Mouse (Mus musculus) hindbrain, embryonic 15.5 days (tissue): ENCODE measurements around the gene Txk. TPM values are rescaled to one million over a fixed set of nuclear protein-coding genes. Genes with fewer than 3 reads are reported as not detected.
A peak's percentile ranks its signal among the peaks of the same experiment; 100 is the strongest.

Source experiments
- ATAC-seq: fragments of 200-750 bp; cut with Nextera tagmentation; 2 replicates; pipeline ENCODE4 v1.8.0; 2017; ENCODE audit warnings: low read depth, moderate number of reproducible peaks, moderate TSS enrichment; ENCODE audit not compliant: low FRiP score
- H3K27ac ChIP-seq: fragments of 300-500 bp; sonication (generic); replicated peaks from 2 replicates; pipeline ENCODE4 v1.5.1; 2015; ENCODE audit warnings: mild to moderate bottlenecking, inconsistent platforms
- H3K27me3 ChIP-seq: fragments of 300-500 bp; sonication (generic); 2 replicates; pipeline ENCODE4 v1.6.1; 2015; ENCODE audit warnings: control low read depth, inconsistent platforms
- H3K36me3 ChIP-seq: fragments of 300-500 bp; sonication (generic); 2 replicates; pipeline ENCODE4 v1.6.1; 2015; ENCODE audit warnings: control low read depth, inconsistent platforms
- H3K4me1 ChIP-seq: fragments of 300-500 bp; sonication (generic); replicated peaks from 2 replicates; pipeline ENCODE4 v1.6.1; 2015; ENCODE audit warnings: control low read depth, inconsistent platforms
- H3K4me2 ChIP-seq: fragments of 300-500 bp; sonication (generic); 2 replicates; pipeline ENCODE4 v1.6.1; 2015; ENCODE audit warnings: moderate library complexity, mild to moderate bottlenecking, inconsistent platforms
- H3K4me3 ChIP-seq: fragments of 300-500 bp; sonication (generic); 2 replicates; pipeline ENCODE4 v1.5.1; 2015; ENCODE audit warnings: mild to moderate bottlenecking, inconsistent platforms
- H3K9ac ChIP-seq: fragments of 300-500 bp; sonication (generic); 2 replicates; pipeline ENCODE4 v1.6.1; 2015; ENCODE audit warnings: inconsistent platforms
- H3K9me3 ChIP-seq: fragments of 300-500 bp; sonication (generic); 2 replicates; pipeline ENCODE4 v1.6.1; 2016; ENCODE audit warnings: control low read depth, inconsistent platforms
- WGBS: fragments of 180-500 bp; shearing (Covaris S2); methylation state at CpG from one replicate; pipeline ENCODE4 v1.1.7; 2015; 5-methylcytosine and 5-hydroxymethylcytosine counted together
- polyA plus RNA-seq: library from polyadenylated mRNA; unstranded; fragments of >200 nt; fragmentation: Nextera tagmentation; extraction: Ambion mirVana; gene quantifications from 2 replicates; pipeline ENCODE4 v1.2.1, GENCODE M21; 2015

Txk gene
- 0.16 and 0.17 TPM in 2 replicates for polyA plus RNA-seq

DNA sequence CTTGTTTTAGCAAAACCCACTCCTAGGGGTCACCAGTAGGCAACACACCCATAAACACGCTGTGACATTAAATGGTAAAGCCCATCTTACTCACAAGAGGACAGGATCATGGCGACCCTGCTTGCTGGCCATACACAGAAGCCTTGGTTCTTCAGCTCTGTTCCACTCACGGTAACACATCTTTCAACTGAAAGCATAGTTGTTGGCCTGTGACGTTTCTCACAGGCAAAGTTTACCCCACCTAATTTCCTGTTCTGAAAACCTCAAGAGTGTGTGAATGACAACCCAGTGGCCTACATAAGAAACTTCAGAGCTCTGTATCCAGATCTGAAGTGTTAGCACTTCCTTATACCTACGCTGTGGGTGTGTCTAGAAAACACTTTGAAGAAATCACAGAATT, at the start of gene Txk:
TSS of gene Txk (minus strand) at position 193 of the 400 bp plus-strand sequence.
- H3K4me1 ChIP-seq, result 0 out of 2 replicates have a peak, but pooled peaks cover under 1% of the 10 kb centered on the region
- H3K9me3 ChIP-seq, result no peaks in the 10 kb centered on the region
- H3K27me3 ChIP-seq, result no peaks in the 10 kb centered on the region
- no peak within 1 kb of the TSS for H3K4me2 ChIP-seq
- 94% methylated on average over 5 of the region's 5 CpGs for WGBS
- no peak within 1 kb of the TSS for H3K9ac ChIP-seq
- no peaks in the 10 kb centered on the region for H3K36me3 ChIP-seq
- no peak for ATAC-seq
- no peak within 1 kb of the TSS for H3K4me3 ChIP-seq
- no peak within 1 kb of the TSS; the same call in 1 of the 2 replicates for H3K27ac ChIP-seq

DNA sequence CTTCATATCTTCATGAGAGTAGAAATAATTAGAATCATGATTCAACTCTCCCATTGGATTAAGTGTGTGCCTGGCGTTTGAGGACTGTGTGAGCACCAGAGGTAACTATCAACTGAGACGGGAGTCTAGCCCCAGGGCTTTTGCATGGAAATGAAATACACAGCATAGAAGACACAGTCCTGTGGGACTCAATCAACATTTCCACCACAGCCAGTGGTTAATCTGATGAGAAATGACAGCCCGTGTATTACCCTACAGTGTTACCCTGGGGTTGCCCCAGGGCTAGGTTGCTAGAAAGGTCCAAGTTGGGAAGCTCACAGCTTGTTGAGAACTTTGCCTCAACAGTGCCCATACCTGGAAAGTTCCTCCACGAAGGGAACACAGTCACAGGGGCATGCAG, 46.0 kb upstream of the Txk start:
- 0 out of 2 replicates have a peak, but pooled peaks cover 7% of the 10 kb centered on the region for H3K4me1 ChIP-seq
- H3K36me3 ChIP-seq, result no peaks in the 10 kb centered on the region
- no peaks in the 10 kb centered on the region for H3K27me3 ChIP-seq
- H3K9me3 ChIP-seq, result no peaks in the 10 kb centered on the region
- no peak overlapping the region for H3K4me2 ChIP-seq
- 68% methylated on average over 4 of the region's 4 CpGs for WGBS
- H3K9ac ChIP-seq, result no peak overlapping the region
- ATAC-seq, result no peak
- H3K27ac ChIP-seq, result no peak overlapping the region
- no peak overlapping the region for H3K4me3 ChIP-seq

DNA sequence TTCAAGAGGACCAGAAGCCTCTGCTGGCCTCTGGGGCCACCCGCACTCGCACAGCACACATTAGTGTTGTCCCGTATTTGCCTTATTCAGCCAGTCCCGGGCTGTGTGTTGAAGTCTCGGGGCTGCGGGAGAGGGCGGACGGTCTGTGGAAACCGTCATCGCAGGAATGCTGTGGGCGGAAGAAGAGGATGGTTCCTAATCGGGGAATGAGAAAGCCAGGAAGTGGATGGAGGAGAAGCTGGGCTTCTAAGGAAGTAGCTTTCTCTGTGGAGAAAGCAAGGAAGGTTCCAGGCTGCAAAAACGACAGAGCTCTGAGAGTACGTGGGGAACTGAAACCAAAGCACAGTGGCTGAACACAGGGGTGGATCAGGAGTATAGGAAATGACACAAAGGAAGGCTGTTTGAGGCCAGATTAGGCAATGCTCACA, 43.6 kb upstream of the Txk start:
- Histone ChIP-seq H3K36me3 (no peaks in the 10 kb centered on the region), H3K4me1 (0 out of 2 replicates have a peak, but pooled peaks cover 7% of the 10 kb centered on the region), H3K4me2 (peak overlapping the region; percentile 25), H3K27me3 (no peaks in the 10 kb centered on the region), H3K9me3 (no peaks in the 10 kb centered on the region), H3K4me3 (no peak overlapping the region), H3K9ac (no peak overlapping the region), H3K27ac (no peak overlapping the region)
- ATAC-seq, result no peak
- WGBS, result 60% methylated on average over 14 of the region's 14 CpGs

DNA sequence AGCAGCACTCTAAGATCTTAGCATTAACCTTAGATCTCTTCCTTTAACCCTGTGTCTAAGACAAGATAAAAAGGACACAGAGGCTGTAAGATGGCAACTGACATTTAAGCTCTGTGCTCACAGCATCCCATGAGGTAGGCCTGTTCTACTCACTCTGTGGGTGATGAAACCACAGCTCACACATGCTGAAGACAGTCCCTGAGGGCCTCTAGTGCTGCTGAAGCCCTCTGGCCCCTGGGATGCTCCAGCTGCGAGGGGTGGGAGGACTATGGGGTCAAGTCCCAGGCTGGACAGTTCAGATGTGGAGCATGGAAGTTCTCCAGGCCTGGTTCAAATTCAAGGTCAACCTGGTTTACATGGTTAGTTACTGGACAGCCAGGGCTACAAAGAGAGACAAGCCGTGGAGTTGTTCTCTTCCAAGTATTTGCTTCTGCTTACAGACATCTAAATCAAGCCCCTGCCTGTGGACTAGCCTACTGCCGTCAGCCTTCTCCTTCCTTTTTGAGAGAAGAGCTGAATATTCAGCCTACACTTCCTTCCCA, 40.8 kb upstream of the Txk start:
- no peak overlapping the region for H3K4me3 ChIP-seq
- no peaks in the 10 kb centered on the region for H3K36me3 ChIP-seq
- WGBS, result 91% methylated on average over 3 of the region's 3 CpGs
- H3K4me1 ChIP-seq, result 0 out of 2 replicates have a peak, but pooled peaks cover 7% of the 10 kb centered on the region
- no peak for ATAC-seq
- no peak overlapping the region for H3K27ac ChIP-seq
- no peak overlapping the region for H3K4me2 ChIP-seq
- no peaks in the 10 kb centered on the region for H3K27me3 ChIP-seq
- H3K9me3 ChIP-seq, result no peaks in the 10 kb centered on the region
- H3K9ac ChIP-seq, result no peak overlapping the region

DNA sequence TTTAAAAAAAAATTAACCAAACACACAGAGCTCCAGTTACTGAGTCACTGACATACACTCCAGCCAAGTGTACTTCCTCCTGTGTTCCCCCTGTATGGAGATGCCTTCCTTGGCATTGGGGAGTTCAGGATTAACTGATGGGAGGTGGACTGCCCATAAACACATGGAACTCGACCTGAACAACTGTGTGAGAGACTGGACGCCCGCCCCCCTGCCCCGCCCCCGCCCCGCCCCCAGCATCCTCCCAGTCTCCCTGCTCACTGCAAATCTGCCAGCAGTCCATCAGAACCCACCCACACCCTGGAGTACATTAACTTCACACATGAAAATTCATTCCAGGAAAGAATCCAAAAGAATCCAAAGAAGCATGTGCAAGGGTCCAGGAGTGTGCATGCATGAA, 39.2 kb upstream of the Txk start:
- Histone ChIP-seq H3K4me2 (no peak overlapping the region), H3K36me3 (no peaks in the 10 kb centered on the region), H3K9me3 (no peaks in the 10 kb centered on the region), H3K9ac (no peak overlapping the region), H3K27ac (no peak overlapping the region), H3K4me3 (no peak overlapping the region), H3K4me1 (0 out of 2 replicates have a peak, but pooled peaks cover 7% of the 10 kb centered on the region), H3K27me3 (no peaks in the 10 kb centered on the region)
- no peak for ATAC-seq
- 34% methylated on average over 6 of the region's 6 CpGs for WGBS

DNA sequence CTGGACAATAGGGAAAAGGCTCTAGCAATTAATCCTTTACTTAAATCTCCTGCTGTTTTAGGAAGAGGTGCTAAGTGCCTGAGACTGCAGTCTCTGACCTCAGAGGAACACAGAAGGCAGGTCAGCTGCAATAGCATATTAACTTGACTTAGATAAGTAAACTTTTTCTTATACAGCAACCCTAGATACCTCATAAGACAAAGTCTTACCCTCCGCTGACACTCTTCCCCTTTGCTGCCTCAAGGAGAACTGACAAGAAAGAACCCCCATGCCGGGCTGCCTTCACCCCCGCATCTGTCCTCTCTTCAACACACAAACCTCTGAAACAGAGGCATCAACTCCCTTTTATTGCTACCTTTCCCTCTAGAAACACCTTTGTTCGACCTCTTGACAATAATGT, 38.8 kb upstream of the Txk start:
- no peaks in the 10 kb centered on the region for H3K27me3 ChIP-seq
- 68% methylated on average over 4 of the region's 4 CpGs for WGBS
- no peak overlapping the region for H3K4me3 ChIP-seq
- H3K9ac ChIP-seq, result no peak overlapping the region
- H3K9me3 ChIP-seq, result no peaks in the 10 kb centered on the region
- 0 out of 2 replicates have a peak, but pooled peaks cover 3% of the 10 kb centered on the region for H3K4me1 ChIP-seq
- no peaks in the 10 kb centered on the region for H3K36me3 ChIP-seq
- H3K4me2 ChIP-seq, result no peak overlapping the region
- H3K27ac ChIP-seq, result no peak overlapping the region
- ATAC-seq, result no peak

DNA sequence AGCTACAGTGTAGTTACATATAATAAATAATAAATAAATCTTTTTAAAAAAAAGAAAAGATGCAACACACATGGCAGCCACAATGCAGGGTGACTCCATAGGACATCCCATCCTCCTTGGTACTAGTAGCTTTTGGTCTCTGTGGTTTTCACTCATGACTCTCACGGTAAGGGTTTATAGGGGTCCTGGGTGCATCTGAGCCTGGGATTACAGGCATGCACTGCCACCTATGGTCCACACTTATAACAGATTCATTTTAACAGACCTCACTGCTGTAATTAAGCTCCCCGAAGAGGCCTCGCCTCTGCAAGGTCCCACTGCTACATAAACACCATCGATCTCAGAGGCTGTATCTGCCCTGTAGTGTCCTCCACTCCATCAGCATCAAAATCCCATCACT, 32.9 kb upstream of the Txk start:
- H3K4me3 ChIP-seq, result no peak overlapping the region
- H3K9me3 ChIP-seq, result no peaks in the 10 kb centered on the region
- H3K27me3 ChIP-seq, result no peaks in the 10 kb centered on the region
- H3K36me3 ChIP-seq, result no peaks in the 10 kb centered on the region
- no peak overlapping the region for H3K4me2 ChIP-seq
- no peak overlapping the region for H3K27ac ChIP-seq
- 66% methylated on average over 4 of the region's 4 CpGs for WGBS
- no peaks in the 10 kb centered on the region for H3K4me1 ChIP-seq
- no peak overlapping the region for H3K9ac ChIP-seq
- ATAC-seq, result no peak

DNA sequence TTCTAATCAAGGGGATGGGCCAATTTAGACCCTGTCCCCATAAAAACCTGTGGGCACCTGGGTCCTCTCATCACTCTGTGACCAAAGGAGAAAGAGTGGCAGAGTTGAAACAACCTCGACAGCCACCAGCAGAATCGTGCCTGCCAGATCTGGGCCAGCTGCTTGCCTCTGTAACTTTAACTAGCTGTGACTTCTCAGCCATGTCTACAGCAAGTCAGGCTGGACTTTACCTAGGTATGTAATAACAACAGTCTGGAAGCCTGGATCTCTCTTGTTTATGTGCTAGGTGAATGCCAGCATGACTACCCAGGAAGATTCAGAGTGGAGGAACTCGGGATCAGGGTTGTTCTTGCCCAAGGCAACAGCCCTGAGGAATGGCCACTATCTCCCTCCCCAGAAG, 32.1 kb upstream of the Txk start:
- ATAC-seq, result no peak
- WGBS, result 90% methylated on average over 3 of the region's 3 CpGs

DNA sequence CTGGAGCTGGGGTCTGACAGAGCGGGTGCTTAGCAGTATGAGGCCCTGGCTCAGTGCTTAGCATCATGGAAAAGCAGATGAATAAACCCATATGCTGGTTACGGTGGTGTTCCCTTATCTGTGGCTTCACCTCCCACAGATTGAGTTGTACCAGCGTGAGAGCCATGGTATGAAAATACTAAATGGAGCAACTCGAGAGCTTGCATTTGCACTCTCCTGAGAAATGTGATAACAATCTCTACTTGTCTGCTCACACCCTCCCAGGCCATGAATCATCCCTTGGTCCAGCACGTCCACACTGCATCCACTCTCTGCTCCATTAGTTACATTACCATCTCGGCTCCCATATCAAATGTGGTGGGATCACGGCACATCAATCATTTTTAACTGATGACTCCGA, 31.4 kb upstream of the Txk start:
- Histone ChIP-seq H3K9ac (no peak overlapping the region), H3K27me3 (no peaks in the 10 kb centered on the region), H3K36me3 (no peaks in the 10 kb centered on the region), H3K9me3 (no peaks in the 10 kb centered on the region), H3K4me3 (no peak overlapping the region), H3K4me2 (no peak overlapping the region), H3K4me1 (no peaks in the 10 kb centered on the region), H3K27ac (no peak overlapping the region)
- 83% methylated on average over 8 of the region's 8 CpGs for WGBS
- ATAC-seq, result no peak

More for the DNA sequence above, 32.1 kb upstream of the Txk start:
- Histone ChIP-seq H3K4me2 (no peak overlapping the region), H3K4me3 (no peak overlapping the region), H3K9ac (no peak overlapping the region), H3K9me3 (no peaks in the 10 kb centered on the region), H3K27ac (no peak overlapping the region), H3K36me3 (no peaks in the 10 kb centered on the region), H3K4me1 (no peaks in the 10 kb centered on the region), H3K27me3 (no peaks in the 10 kb centered on the region)

DNA sequence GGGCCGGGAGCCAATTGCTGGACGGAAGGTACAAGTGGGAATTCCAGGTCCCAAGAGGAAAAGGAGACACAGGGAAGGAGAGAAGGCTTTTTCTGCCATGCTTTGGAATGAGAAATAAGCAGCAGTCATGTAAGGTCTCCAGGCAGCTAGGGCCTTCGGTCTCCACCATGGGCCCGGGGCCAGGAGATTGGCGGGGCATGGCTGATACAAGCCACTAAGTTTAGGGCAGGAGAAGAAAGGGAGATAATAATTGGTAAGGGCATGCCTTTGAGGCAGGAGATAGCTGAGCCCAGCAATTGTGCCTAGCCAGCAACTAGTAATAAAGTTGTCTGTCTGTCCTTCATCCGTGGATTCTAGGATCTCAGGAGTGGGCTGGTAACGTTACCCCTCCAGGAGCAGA, 30.5 kb upstream of the Txk start:
- Histone ChIP-seq H3K27me3 (no peaks in the 10 kb centered on the region), H3K36me3 (no peaks in the 10 kb centered on the region), H3K4me1 (no peaks in the 10 kb centered on the region), H3K9me3 (no peaks in the 10 kb centered on the region), H3K27ac (no peak overlapping the region), H3K4me3 (no peak overlapping the region), H3K9ac (no peak overlapping the region), H3K4me2 (no peak overlapping the region)
- no peak for ATAC-seq
- 92% methylated on average over 7 of the region's 7 CpGs for WGBS

DNA sequence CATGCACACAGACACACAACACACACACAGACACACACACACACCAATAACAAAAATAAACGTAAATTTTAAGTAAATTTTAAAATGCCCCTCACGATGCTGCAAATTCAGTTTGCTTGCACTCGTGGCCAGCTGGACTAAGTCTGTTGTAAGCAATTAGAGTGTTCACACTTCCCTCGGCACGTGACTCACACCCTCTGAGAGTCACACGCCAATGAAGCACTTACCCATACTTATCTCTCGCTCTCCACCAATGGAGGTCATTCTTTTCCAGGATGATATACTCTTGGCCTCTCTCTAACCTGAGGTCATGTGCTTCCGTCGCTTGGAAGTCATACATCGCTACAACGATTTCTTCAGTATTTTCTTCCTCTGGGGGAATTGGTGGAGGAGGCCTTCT, 29.2 kb upstream of the Txk start:
- H3K36me3 ChIP-seq, result no peaks in the 10 kb centered on the region
- no peak for ATAC-seq
- WGBS, result 89% methylated on average over 11 of the region's 11 CpGs

DNA sequence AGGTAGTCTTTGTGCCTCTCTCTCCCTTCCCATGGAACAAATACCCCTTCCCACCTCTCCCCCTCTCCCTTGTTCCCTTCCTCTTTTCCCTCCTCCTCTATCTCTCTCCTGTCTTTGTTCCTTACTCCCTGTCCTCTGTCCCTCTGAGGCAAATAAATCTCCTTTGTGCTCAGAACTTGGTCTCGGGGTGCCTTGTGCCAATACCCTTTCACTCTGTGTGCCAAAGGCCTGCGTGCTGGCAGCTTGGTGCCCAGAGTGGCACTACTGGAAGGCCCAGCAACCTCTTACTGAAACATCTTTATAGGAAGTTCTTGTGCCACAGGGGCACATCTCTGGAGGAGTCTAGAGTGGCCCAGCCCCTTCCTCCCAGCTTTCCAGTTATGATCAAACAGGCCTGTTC, 24.0 kb upstream of the Txk start:
- Histone ChIP-seq H3K9ac (no peak overlapping the region), H3K27ac (no peak overlapping the region), H3K4me1 (no peaks in the 10 kb centered on the region), H3K4me3 (no peak overlapping the region), H3K27me3 (no peaks in the 10 kb centered on the region), H3K36me3 (no peaks in the 10 kb centered on the region), H3K9me3 (no peaks in the 10 kb centered on the region), H3K4me2 (no peak overlapping the region)
- 79% methylated on average over 2 of the region's 2 CpGs for WGBS
- no peak for ATAC-seq

More for the DNA sequence above, 29.2 kb upstream of the Txk start:
- H3K4me3 ChIP-seq, result no peak overlapping the region
- H3K9me3 ChIP-seq, result no peaks in the 10 kb centered on the region
- no peaks in the 10 kb centered on the region for H3K27me3 ChIP-seq
- no peak overlapping the region for H3K27ac ChIP-seq
- no peak overlapping the region for H3K9ac ChIP-seq
- no peak overlapping the region for H3K4me2 ChIP-seq
- no peaks in the 10 kb centered on the region for H3K4me1 ChIP-seq

DNA sequence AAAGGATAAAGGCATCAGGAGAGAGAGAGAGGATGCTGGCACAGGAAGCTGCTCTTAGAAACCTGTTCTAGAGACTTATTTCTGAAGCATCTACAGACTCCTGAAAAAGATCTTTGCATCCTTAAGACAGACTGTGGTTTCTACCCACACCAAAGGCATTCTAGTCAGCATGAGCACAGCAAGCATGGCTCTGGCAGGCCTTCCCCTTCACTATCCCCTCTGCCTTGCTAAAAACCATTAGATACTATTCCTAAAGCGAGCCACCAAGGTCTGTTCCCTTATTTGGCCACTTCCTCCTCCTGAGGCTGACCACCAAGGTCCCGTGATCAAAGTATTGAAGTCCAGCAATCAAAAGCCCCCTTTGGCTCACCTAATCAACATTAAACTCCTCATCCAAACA, 23.6 kb upstream of the Txk start:
- H3K4me1 ChIP-seq, result no peaks in the 10 kb centered on the region
- no peak overlapping the region for H3K4me2 ChIP-seq
- no peaks in the 10 kb centered on the region for H3K36me3 ChIP-seq
- H3K27ac ChIP-seq, result no peak overlapping the region
- no peaks in the 10 kb centered on the region for H3K27me3 ChIP-seq
- H3K9ac ChIP-seq, result no peak overlapping the region
- H3K4me3 ChIP-seq, result no peak overlapping the region
- no peak for ATAC-seq
- no peaks in the 10 kb centered on the region for H3K9me3 ChIP-seq
- 91% methylated on average over 2 of the region's 2 CpGs for WGBS
